Mouse (Mus musculus): ENCODE results near the gene Dennd2d.

The Dennd2d gene

GRCm38 (mm10) chr3:106496045-106496721, 14.0 kb downstream of the Dennd2d start:
- no peak for DNase-seq (ENCODE audit: low spot score)

- DNase-seq (ENCODE audit: low spot score), result no peak
Observed at GRCm38 (mm10) chr3:106496996-106497395, 14.8 kb downstream of the Dennd2d start.

- no peak for DNase-seq (ENCODE audit: low spot score)
Observed at GRCm38 (mm10) chr3:106500510-106500909, 18.3 kb downstream of the Dennd2d start.

GRCm38 (mm10) chr3:106502892-106503291, 20.7 kb downstream of the Dennd2d start:
- no peak for DNase-seq (ENCODE audit: low spot score)

GRCm38 (mm10) chr3:106510669-106511068, 28.5 kb downstream of the Dennd2d start:
- no peak for DNase-seq (ENCODE audit: low spot score)

- DNase-seq (ENCODE audit: low spot score), result no peak
Observed at GRCm38 (mm10) chr3:106515016-106515415, 32.8 kb downstream of the Dennd2d start.

GRCm38 (mm10) chr3:106522730-106523129, 40.5 kb downstream of the Dennd2d start:
- no peak for DNase-seq (ENCODE audit: low spot score)

GRCm38 (mm10) chr3:106526411-106526810, 44.2 kb downstream of the Dennd2d start:
- DNase-seq (ENCODE audit: low spot score), result no peak

GRCm38 (mm10) chr3:106528032-106528431, 45.8 kb downstream of the Dennd2d start:
- DNase-seq (ENCODE audit: low spot score), result no peak

GRCm38 (mm10) chr3:106533277-106533676, 51.1 kb downstream of the Dennd2d start:
- DNase-seq (ENCODE audit: low spot score), result no peak

- DNase-seq (ENCODE audit: low spot score), result no peak
Observed at GRCm38 (mm10) chr3:106544721-106545316, 62.6 kb downstream of the Dennd2d start.

- peak; percentile 95 for DNase-seq (ENCODE audit: low spot score)
Observed at GRCm38 (mm10) chr3:106547171-106547923, 65.1 kb downstream of the Dennd2d start, which contains the start of the genes Dram2 and Cept1. TSS of gene Dram2 (plus strand) at chr3:106547798. TSS of gene Cept1 (minus strand) at chr3:106547802.

- no peak for DNase-seq (ENCODE audit: low spot score)
Observed at GRCm38 (mm10) chr3:106547924-106548539, 65.8 kb downstream of the Dennd2d start.

GRCm38 (mm10) chr3:106548971-106549370, 66.8 kb downstream of the Dennd2d start:
- DNase-seq (ENCODE audit: low spot score), result no peak
